Mouse (Mus musculus) liver, embryonic 14.5 days (tissue): ENCODE data around the gene Olfr1110. TPM values are rescaled to one million over a fixed set of nuclear protein-coding genes. Genes with fewer than 3 reads are reported as not detected.
"Not testable (repeated sequence)": the region's sequence is repeated elsewhere in the genome, so short reads cannot be mapped to it uniquely, and the experiment has no call there.

Source experiments
- ATAC-seq: fragments of 200-750 bp; cut with Nextera tagmentation; 2 replicates; pipeline ENCODE4 v1.8.0; 2017; ENCODE audit warnings: moderate number of reproducible peaks, mild to moderate bottlenecking, moderate library complexity; ENCODE audit not compliant: insufficient read depth
- DNase-seq, 3 experiments: peaks; one replicate each; pipeline ENCODE4 v3.0.0-alpha.2; 2012 to 2013; ENCODE audit warnings: low read depth in 3 of 3, low spot score in 3 of 3
- H3K27ac ChIP-seq: fragments of 300-500 bp; sonication (generic); 2 replicates; pipeline ENCODE4 v1.5.1; 2014; ENCODE audit warnings: moderate library complexity, mild to moderate bottlenecking, control low read depth, inconsistent platforms
- H3K27me3 ChIP-seq: fragments of 300-500 bp; sonication (generic); 2 replicates; pipeline ENCODE4 v1.6.1; 2014; ENCODE audit warnings: mild to moderate bottlenecking, low read length, moderate library complexity; ENCODE audit not compliant: control insufficient read depth, insufficient read depth
- H3K36me3 ChIP-seq: fragments of 300-500 bp; sonication (generic); replicated peaks from 2 replicates; pipeline ENCODE4 v1.6.1; 2014; ENCODE audit warnings: low read depth; ENCODE audit not compliant: control insufficient read depth, insufficient read depth
- H3K4me1 ChIP-seq, 2 experiments: fragments of 200-500 bp in 1 of 2; fragments of 300-500 bp in 1 of 2; sonication (generic) in 1 of 2; replicated peaks; 2 replicates each; pipeline ENCODE4 v1.6.1; 2012 to 2014; ENCODE audit warnings: antibody characterized with exemption in 1 of 2, inconsistent platforms in 1 of 2, low read length in 1 of 2; ENCODE audit not compliant: control insufficient read depth in 2 of 2, insufficient read depth in 2 of 2
- H3K4me2 ChIP-seq: fragments of 300-500 bp; sonication (generic); 2 replicates; pipeline ENCODE4 v1.6.1; 2014; ENCODE audit warnings: low read depth, mild to moderate bottlenecking, control low read depth, moderate library complexity
- H3K4me3 ChIP-seq, 2 experiments: fragments of 200-500 bp in 1 of 2; fragments of 300-500 bp in 1 of 2; sonication (generic) in 1 of 2; 2 replicates each; pipeline ENCODE4 v1.5.1; 2012 to 2014; ENCODE audit warnings: low read depth in 2 of 2, low read length in 2 of 2, mild to moderate bottlenecking in 2 of 2, control low read depth in 1 of 2, inconsistent platforms in 1 of 2, moderate library complexity in 1 of 2; ENCODE audit not compliant: insufficient read depth in 1 of 2
- H3K9ac ChIP-seq: fragments of 300-500 bp; sonication (generic); replicated peaks from 2 replicates; pipeline ENCODE4 v1.6.1; 2014; ENCODE audit warnings: mild to moderate bottlenecking, control low read depth, moderate library complexity
- H3K9me3 ChIP-seq: fragments of 300-500 bp; sonication (generic); 2 replicates; pipeline ENCODE4 v1.6.1; 2016; ENCODE audit warnings: low read length, mixed read lengths; ENCODE audit not compliant: control insufficient read depth
- CTCF ChIP-seq: IDR thresholded peaks from 2 replicates; pipeline ENCODE4 v1.5.1; 2016; ENCODE audit warnings: antibody characterized with exemption, low read depth, control low read depth
- EP300 ChIP-seq: IDR thresholded peaks from 2 replicates; pipeline ENCODE4 v1.6.1; 2016; ENCODE audit warnings: antibody characterized with exemption, low read depth
- WGBS: fragments of 180-500 bp; shearing (Covaris S2); extraction: QIAGEN DNeasy Blood & Tissue Kit; methylation state at CpG from one replicate; pipeline ENCODE4 v1.1.7; 2014; ENCODE audit not compliant: insufficient replicate concordance; 5-methylcytosine and 5-hydroxymethylcytosine counted together
- polyA plus RNA-seq, 2 experiments: library from polyadenylated mRNA; depleted of rRNA in 1 of 2; stranded (reverse) in 1 of 2; unstranded in 1 of 2; fragments of >200 nt; fragmentation: Nextera tagmentation in 1 of 2; extraction: Ambion mirVana in 1 of 2; gene quantifications; 2 replicates each; pipeline versions ENCODE4 v1.2.1 to v1.2.3; 2012 to 2014

The Olfr1110 gene
- polyA plus RNA-seq (2012; rRNA removed) (not detected in 2 replicates), polyA plus RNA-seq (2014; fragmentation: Nextera tagmentation; extraction: Ambion mirVana) (not detected in 2 replicates)

DNA sequence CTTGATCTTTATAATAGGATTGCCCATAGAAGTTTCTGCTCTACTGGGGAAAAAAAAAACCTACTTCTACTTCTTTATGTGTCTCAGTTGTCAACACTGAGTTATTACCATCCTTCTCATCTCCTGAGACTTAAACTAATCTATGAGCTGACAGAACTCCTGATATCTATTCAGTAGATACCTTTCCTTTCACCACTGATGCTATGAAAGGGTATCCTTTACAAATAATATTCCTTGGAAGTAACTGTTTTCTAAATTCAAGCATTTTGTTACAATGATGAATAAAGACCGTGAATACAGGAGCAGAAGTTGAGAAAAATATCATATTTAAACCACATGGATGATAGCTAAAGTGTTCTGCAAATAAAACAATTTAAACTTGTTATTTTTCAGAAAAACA, at the start of gene Olfr1110:
Gene Olfr1110 (minus strand): TSS at position 101 of the 400 bp plus-strand sequence.
- Histone ChIP-seq H3K4me1 (no peaks in the 10 kb centered on the region), H3K27ac (no peak within 1 kb of the TSS), H3K4me2 (no peak within 1 kb of the TSS), H3K4me3 (no peak within 1 kb of the TSS), H3K9me3 (no peaks in the 10 kb centered on the region), H3K36me3 (no peaks in the 10 kb centered on the region), H3K9ac (no peak within 1 kb of the TSS), H3K27me3 (no peaks in the 10 kb centered on the region)
- ATAC-seq (no peak), DNase-seq (no peak)
- TF ChIP-seq CTCF (no peak), EP300 (no peak)
- WGBS: 63% methylated on average over 1 of the region's 1 CpGs

GRCm38 (mm10) chr2:87187498-87187897, 47.4 kb upstream of the Olfr1110 start, which contains the start of gene Olfr1112:
TSS of gene Olfr1112 (plus strand) at chr2:87187798.
- no peaks in the 10 kb centered on the region for H3K36me3 ChIP-seq
- no peak for TF ChIP-seq CTCF
- no peaks in the 10 kb centered on the region for H3K27me3 ChIP-seq
- H3K9ac ChIP-seq: no peak within 1 kb of the TSS
- no peaks in the 10 kb centered on the region for H3K9me3 ChIP-seq
- 56% methylated on average over 1 of the region's 1 CpGs for WGBS
- H3K4me1 ChIP-seq: no peaks in the 10 kb centered on the region
- H3K4me2 ChIP-seq: no peak within 1 kb of the TSS
- no peak within 1 kb of the TSS for H3K4me3 ChIP-seq
- no peak within 1 kb of the TSS for H3K27ac ChIP-seq
- DNase-seq (no peak), ATAC-seq (no peak)

- not testable (repeated sequence) for H3K36me3 ChIP-seq, H3K4me3 ChIP-seq, ATAC-seq, H3K27me3 ChIP-seq, DNase-seq, H3K9me3 ChIP-seq, H3K4me1 ChIP-seq, H3K9ac ChIP-seq, H3K4me2 ChIP-seq, H3K27ac ChIP-seq
- 57% methylated on average over 2 of the region's 2 CpGs for WGBS
Measured at GRCm38 (mm10) chr2:87167731-87168130, 27.6 kb upstream of the Olfr1110 start.

DNA sequence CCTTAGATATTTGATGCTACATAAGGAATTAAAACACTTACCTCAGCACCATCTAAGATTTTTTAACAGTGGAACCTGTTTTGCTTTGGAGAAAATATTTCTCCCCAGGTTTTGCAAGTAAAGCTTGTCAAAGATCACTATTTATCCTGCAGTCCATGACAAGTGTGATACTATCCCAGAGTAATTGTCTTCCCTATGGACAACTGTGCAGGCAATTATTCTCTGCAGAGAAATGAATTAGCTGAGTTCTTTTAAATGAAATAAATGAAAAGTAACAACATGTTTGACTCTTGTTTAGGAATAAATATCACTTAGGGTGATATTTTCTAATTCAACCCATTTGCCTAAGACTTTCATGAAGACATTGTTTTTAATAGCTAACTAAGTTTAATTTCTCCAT, 12.4 kb upstream of the Olfr1110 start, which contains the start of gene Olfr1111:
Gene Olfr1111 (minus strand): TSS at position 101 of the 400 bp plus-strand sequence.
- Histone ChIP-seq H3K9ac (no peak within 1 kb of the TSS), H3K4me3 (no peak within 1 kb of the TSS), H3K27ac (no peak within 1 kb of the TSS), H3K9me3 (no peaks in the 10 kb centered on the region), H3K27me3 (no peaks in the 10 kb centered on the region), H3K36me3 (no peaks in the 10 kb centered on the region), H3K4me1 (no peaks in the 10 kb centered on the region), H3K4me2 (no peak within 1 kb of the TSS)
- ATAC-seq (no peak), DNase-seq (no peak)
- no peak for TF ChIP-seq EP300
- no peak for TF ChIP-seq CTCF

GRCm38 (mm10) chr2:87114467-87114866, 25.6 kb downstream of the Olfr1110 start, which contains the start of gene Olfr259:
TSS of gene Olfr259 (minus strand) at chr2:87114567.
- no peak for DNase-seq
- TF ChIP-seq EP300 (no peak), CTCF (no peak)

DNA sequence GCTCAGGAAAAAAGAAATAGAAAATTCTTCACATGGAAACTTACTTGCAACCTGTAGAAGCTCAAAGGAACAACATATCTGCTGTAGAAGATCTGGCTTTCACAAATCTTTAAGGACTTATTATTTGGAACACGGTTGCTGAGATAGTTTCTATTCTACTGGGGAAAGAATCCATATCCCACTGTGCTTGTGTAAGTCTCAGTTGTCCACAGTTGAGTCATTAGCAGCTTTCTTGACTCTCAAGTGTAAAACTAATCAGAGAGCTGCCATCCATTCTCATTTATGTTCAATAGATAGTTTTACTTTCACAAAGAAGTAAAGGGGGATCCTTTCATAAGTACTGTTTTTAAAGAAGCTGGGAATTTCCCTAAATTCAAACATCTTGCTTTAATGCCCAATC, 44.2 kb downstream of the Olfr1110 start, which contains the start of gene Olfr1109:
Gene Olfr1109 (minus strand): TSS at position 101 of the 400 bp plus-strand sequence.
- no peaks in the 10 kb centered on the region for H3K9me3 ChIP-seq
- 46% methylated on average over 1 of the region's 1 CpGs for WGBS
- DNase-seq: no peak

More at GRCm38 (mm10) chr2:87114467-87114866, 25.6 kb downstream of the Olfr1110 start, which contains the start of gene Olfr259:
- Histone ChIP-seq H3K9ac (no peak within 1 kb of the TSS), H3K27ac (no peak within 1 kb of the TSS), H3K4me3 (no peak within 1 kb of the TSS), H3K4me1 (no peaks in the 10 kb centered on the region), H3K27me3 (no peaks in the 10 kb centered on the region), H3K4me2 (no peak within 1 kb of the TSS), H3K36me3 (no peaks in the 10 kb centered on the region), H3K9me3 (no peaks in the 10 kb centered on the region)
- ATAC-seq: no peak

More for the DNA sequence above, 44.2 kb downstream of the Olfr1110 start, which contains the start of gene Olfr1109:
- H3K27me3 ChIP-seq: no peaks in the 10 kb centered on the region
- H3K27ac ChIP-seq: no peak within 1 kb of the TSS
- TF ChIP-seq EP300: no peak
- no peak for TF ChIP-seq CTCF
- no peak for ATAC-seq
- H3K4me1 ChIP-seq: no peaks in the 10 kb centered on the region
- H3K4me3 ChIP-seq: no peak within 1 kb of the TSS
- H3K9ac ChIP-seq: no peak within 1 kb of the TSS
- H3K4me2 ChIP-seq: no peak within 1 kb of the TSS
- H3K36me3 ChIP-seq: no peaks in the 10 kb centered on the region

Other genes starting within 250 kb of the Olfr1110 start
- not detected in 2 replicates for gene Olfr1097, start 248.1 kb downstream of the Olfr1110 start, polyA plus RNA-seq (2012; rRNA removed)
- not detected in 2 replicates for gene Olfr1097, start 248.1 kb downstream of the Olfr1110 start, polyA plus RNA-seq (2014; fragmentation: Nextera tagmentation; extraction: Ambion mirVana)
- not detected in 2 replicates for gene Olfr1098, start 215.8 kb downstream of the Olfr1110 start, polyA plus RNA-seq (2012; rRNA removed)
- not detected in 2 replicates for gene Olfr1098, start 215.8 kb downstream of the Olfr1110 start, polyA plus RNA-seq (2014; fragmentation: Nextera tagmentation; extraction: Ambion mirVana)
- not detected in 2 replicates for gene Olfr1099, start 179.6 kb downstream of the Olfr1110 start, polyA plus RNA-seq (2012; rRNA removed)
- gene Olfr1099, start 179.6 kb downstream of the Olfr1110 start, polyA plus RNA-seq (2014; fragmentation: Nextera tagmentation; extraction: Ambion mirVana): not detected in 2 replicates
- gene Olfr1100, start 160.3 kb downstream of the Olfr1110 start, polyA plus RNA-seq (2012; rRNA removed): not detected in 2 replicates
- not detected in 2 replicates for gene Olfr1100, start 160.3 kb downstream of the Olfr1110 start, polyA plus RNA-seq (2014; fragmentation: Nextera tagmentation; extraction: Ambion mirVana)
- not detected in 2 replicates for gene Olfr1101, start 149.1 kb downstream of the Olfr1110 start, polyA plus RNA-seq (2012; rRNA removed)
- gene Olfr1101, start 149.1 kb downstream of the Olfr1110 start, polyA plus RNA-seq (2014; fragmentation: Nextera tagmentation; extraction: Ambion mirVana): not detected in 2 replicates
- not detected in 2 replicates for gene Olfr1102, start 141.9 kb downstream of the Olfr1110 start, polyA plus RNA-seq (2012; rRNA removed)
- gene Olfr1102, start 141.9 kb downstream of the Olfr1110 start, polyA plus RNA-seq (2014; fragmentation: Nextera tagmentation; extraction: Ambion mirVana): not detected in 2 replicates
- not detected in 2 replicates for gene Olfr1104, start 113.2 kb downstream of the Olfr1110 start, polyA plus RNA-seq (2012; rRNA removed)
- not detected in 2 replicates for gene Olfr1104, start 113.2 kb downstream of the Olfr1110 start, polyA plus RNA-seq (2014; fragmentation: Nextera tagmentation; extraction: Ambion mirVana)
- gene Olfr1105, start 103.8 kb downstream of the Olfr1110 start, polyA plus RNA-seq (2012; rRNA removed): not detected in 2 replicates
- not detected in 2 replicates for gene Olfr1105, start 103.8 kb downstream of the Olfr1110 start, polyA plus RNA-seq (2014; fragmentation: Nextera tagmentation; extraction: Ambion mirVana)
- not detected in 2 replicates for gene Olfr1106, start 88.0 kb downstream of the Olfr1110 start, polyA plus RNA-seq (2012; rRNA removed)
- gene Olfr1106, start 88.0 kb downstream of the Olfr1110 start, polyA plus RNA-seq (2014; fragmentation: Nextera tagmentation; extraction: Ambion mirVana): not detected in 2 replicates
- not detected in 2 replicates for gene Olfr1107, start 64.5 kb downstream of the Olfr1110 start, polyA plus RNA-seq (2012; rRNA removed)
- not detected in 2 replicates for gene Olfr1107, start 64.5 kb downstream of the Olfr1110 start, polyA plus RNA-seq (2014; fragmentation: Nextera tagmentation; extraction: Ambion mirVana)
- not detected in 2 replicates for gene Olfr1109, start 44.3 kb downstream of the Olfr1110 start, polyA plus RNA-seq (2012; rRNA removed)
- not detected in 2 replicates for gene Olfr1109, start 44.3 kb downstream of the Olfr1110 start, polyA plus RNA-seq (2014; fragmentation: Nextera tagmentation; extraction: Ambion mirVana)
- gene Olfr259, start 25.7 kb downstream of the Olfr1110 start, polyA plus RNA-seq (2012; rRNA removed): not detected in 2 replicates
- not detected in 2 replicates for gene Olfr259, start 25.7 kb downstream of the Olfr1110 start, polyA plus RNA-seq (2014; fragmentation: Nextera tagmentation; extraction: Ambion mirVana)
- not detected in 2 replicates for gene Olfr1111, start 12.3 kb upstream of the Olfr1110 start, polyA plus RNA-seq (2012; rRNA removed)
- not detected in 2 replicates for gene Olfr1111, start 12.3 kb upstream of the Olfr1110 start, polyA plus RNA-seq (2014; fragmentation: Nextera tagmentation; extraction: Ambion mirVana)
- gene Olfr1112, start 47.5 kb upstream of the Olfr1110 start, polyA plus RNA-seq (2012; rRNA removed): not detected in 2 replicates
- not detected in 2 replicates for gene Olfr1112, start 47.5 kb upstream of the Olfr1110 start, polyA plus RNA-seq (2014; fragmentation: Nextera tagmentation; extraction: Ambion mirVana)
- not detected in 2 replicates for gene Olfr1113, start 68.7 kb upstream of the Olfr1110 start, polyA plus RNA-seq (2012; rRNA removed)
- gene Olfr1113, start 68.7 kb upstream of the Olfr1110 start, polyA plus RNA-seq (2014; fragmentation: Nextera tagmentation; extraction: Ambion mirVana): not detected in 2 replicates
- not detected in 2 replicates for gene Olfr1115, start 107.7 kb upstream of the Olfr1110 start, polyA plus RNA-seq (2012; rRNA removed)
- gene Olfr1115, start 107.7 kb upstream of the Olfr1110 start, polyA plus RNA-seq (2014; fragmentation: Nextera tagmentation; extraction: Ambion mirVana): not detected in 2 replicates
- not detected in 2 replicates for gene Olfr1116, start 127.2 kb upstream of the Olfr1110 start, polyA plus RNA-seq (2012; rRNA removed)
- not detected in 2 replicates for gene Olfr1116, start 127.2 kb upstream of the Olfr1110 start, polyA plus RNA-seq (2014; fragmentation: Nextera tagmentation; extraction: Ambion mirVana)
- gene Olfr1118, start 167.3 kb upstream of the Olfr1110 start, polyA plus RNA-seq (2012; rRNA removed): not detected in 2 replicates
- not detected in 2 replicates for gene Olfr1118, start 167.3 kb upstream of the Olfr1110 start, polyA plus RNA-seq (2014; fragmentation: Nextera tagmentation; extraction: Ambion mirVana)
- not detected in 2 replicates for gene Olfr1120, start 214.5 kb upstream of the Olfr1110 start, polyA plus RNA-seq (2012; rRNA removed)
- gene Olfr1120, start 214.5 kb upstream of the Olfr1110 start, polyA plus RNA-seq (2014; fragmentation: Nextera tagmentation; extraction: Ambion mirVana): not detected in 2 replicates
- gene Olfr1121, start 229.6 kb upstream of the Olfr1110 start, polyA plus RNA-seq (2012; rRNA removed): not detected in 2 replicates
- not detected in 2 replicates for gene Olfr1121, start 229.6 kb upstream of the Olfr1110 start, polyA plus RNA-seq (2014; fragmentation: Nextera tagmentation; extraction: Ambion mirVana)
- not detected in 2 replicates for gene Olfr1122, start 245.5 kb upstream of the Olfr1110 start, polyA plus RNA-seq (2012; rRNA removed)
- not detected in 2 replicates for gene Olfr1122, start 245.5 kb upstream of the Olfr1110 start, polyA plus RNA-seq (2014; fragmentation: Nextera tagmentation; extraction: Ambion mirVana)